Mouse (Mus musculus) heart, embryonic 16.5 days (tissue): ENCODE measurements around the gene Foxp3. TPM values are rescaled to one million over a fixed set of nuclear protein-coding genes. Genes with fewer than 3 reads are reported as not detected.

ENCODE experiments used
- ATAC-seq: fragments of 200-750 bp; cut with Nextera tagmentation; replicated peaks from 2 replicates; pipeline ENCODE4 v1.8.0; 2017; ENCODE audit warnings: moderate number of reproducible peaks; ENCODE audit not compliant: insufficient read depth, low FRiP score; ENCODE audit errors: extremely low read depth
- H3K27ac ChIP-seq: fragments of 300-500 bp; sonication (generic); 2 replicates; pipeline ENCODE4 v1.5.1; 2014; ENCODE audit warnings: mild to moderate bottlenecking, low read length, control low read depth, moderate library complexity
- H3K27me3 ChIP-seq: fragments of 300-500 bp; sonication (generic); 2 replicates; pipeline ENCODE4 v1.6.1; 2014; ENCODE audit warnings: low read length, mixed read lengths; ENCODE audit not compliant: control insufficient read depth, insufficient read depth
- H3K36me3 ChIP-seq: fragments of 300-500 bp; sonication (generic); 2 replicates; pipeline ENCODE4 v1.6.1; 2014; ENCODE audit not compliant: control insufficient read depth, insufficient read depth
- H3K4me1 ChIP-seq: fragments of 300-500 bp; sonication (generic); 2 replicates; pipeline ENCODE4 v1.6.1; 2014; ENCODE audit warnings: low read length, mixed read lengths; ENCODE audit not compliant: control insufficient read depth, insufficient read depth
- H3K4me2 ChIP-seq: fragments of 300-500 bp; sonication (generic); 2 replicates; pipeline ENCODE4 v1.6.1; 2014; ENCODE audit warnings: low read depth, mild to moderate bottlenecking, control low read depth, low read length
- H3K4me3 ChIP-seq: fragments of 300-500 bp; sonication (generic); 2 replicates; pipeline ENCODE4 v1.5.1; 2014; ENCODE audit warnings: mild to moderate bottlenecking, control low read depth, low read length
- H3K9ac ChIP-seq: fragments of 300-500 bp; sonication (generic); 2 replicates; pipeline ENCODE4 v1.6.1; 2014; ENCODE audit warnings: low read length, control low read depth
- H3K9me3 ChIP-seq: fragments of 300-500 bp; sonication (generic); replicated peaks from 2 replicates; pipeline ENCODE4 v1.6.1; 2016; ENCODE audit warnings: low read length; ENCODE audit not compliant: control insufficient read depth
- WGBS: fragments of 180-500 bp; shearing (Covaris S2); extraction: QIAGEN DNeasy Blood & Tissue Kit; methylation state at CpG from one replicate; pipeline ENCODE4 v1.1.7; 2014; 5-methylcytosine and 5-hydroxymethylcytosine counted together
- polyA plus RNA-seq: library from polyadenylated mRNA; unstranded; fragments of >200 nt; fragmentation: Nextera tagmentation; extraction: Ambion mirVana; gene quantifications from 2 replicates; pipeline ENCODE4 v1.2.1, GENCODE M21; 2015

The Foxp3 gene
- polyA plus RNA-seq, result 0.06 and 0.12 TPM in 2 replicates

- peak within 1 kb of the TSS; percentile 79 for H3K27ac ChIP-seq
- WGBS, result 24% methylated on average over 62 of the region's 72 CpGs
- peaks cover 19% of the 10 kb centered on the region for H3K4me1 ChIP-seq
- H3K9ac ChIP-seq, result peak within 1 kb of the TSS; percentile 75
- H3K36me3 ChIP-seq, result no peaks in the 10 kb centered on the region
- no peaks in the 10 kb centered on the region for H3K9me3 ChIP-seq
- ATAC-seq, result peak; percentile 70
- H3K27me3 ChIP-seq, result no peaks in the 10 kb centered on the region
- H3K4me3 ChIP-seq, result peak within 1 kb of the TSS; percentile 60
- peak within 1 kb of the TSS; percentile 82 for H3K4me2 ChIP-seq
Observed at GRCm38 (mm10) chrX:7573176-7574086, at the start of gene Foxp3. Gene Foxp3, plus strand, starts transcription at chrX:7573644.

- H3K36me3 ChIP-seq, result no peaks in the 10 kb centered on the region
- no peak overlapping the region for H3K4me2 ChIP-seq
- H3K4me1 ChIP-seq, result no peaks in the 10 kb centered on the region
- H3K27ac ChIP-seq, result no peak overlapping the region
- no peaks in the 10 kb centered on the region for H3K27me3 ChIP-seq
- ATAC-seq, result no peak
- H3K9me3 ChIP-seq, result no peaks in the 10 kb centered on the region
- H3K4me3 ChIP-seq, result no peak overlapping the region
- 63% methylated on average over 3 of the region's 3 CpGs for WGBS
- H3K9ac ChIP-seq, result no peak overlapping the region
Observed at GRCm38 (mm10) chrX:7524961-7525360, 48.5 kb upstream of the Foxp3 start.

- WGBS, result 92% methylated on average over 4 of the region's 4 CpGs
- H3K4me2 ChIP-seq, result no peak overlapping the region
Observed at GRCm38 (mm10) chrX:7553474-7553873, 20.0 kb upstream of the Foxp3 start.

GRCm38 (mm10) chrX:7563076-7563475 is 10.4 kb upstream of the Foxp3 start:
- WGBS, result 29% methylated on average over 2 of the region's 2 CpGs
- Histone ChIP-seq H3K9me3 (no peaks in the 10 kb centered on the region), H3K4me3 (no peak overlapping the region), H3K4me2 (no peak overlapping the region), H3K27ac (no peak overlapping the region), H3K27me3 (no peaks in the 10 kb centered on the region), H3K4me1 (no peaks in the 10 kb centered on the region), H3K9ac (no peak overlapping the region), H3K36me3 (no peaks in the 10 kb centered on the region)
- no peak for ATAC-seq

More at GRCm38 (mm10) chrX:7553474-7553873, 20.0 kb upstream of the Foxp3 start:
- Histone ChIP-seq H3K27ac (no peak overlapping the region), H3K9ac (no peak overlapping the region), H3K36me3 (no peaks in the 10 kb centered on the region), H3K4me1 (no peaks in the 10 kb centered on the region), H3K4me3 (no peak overlapping the region), H3K9me3 (no peaks in the 10 kb centered on the region; the same call in 1 of the 2 replicates), H3K27me3 (no peaks in the 10 kb centered on the region)
- no peak for ATAC-seq

- no peaks in the 10 kb centered on the region for H3K27me3 ChIP-seq
- no peaks in the 10 kb centered on the region for H3K9me3 ChIP-seq
- peaks cover 7% of the 10 kb centered on the region for H3K4me1 ChIP-seq
- H3K4me3 ChIP-seq, result no peak overlapping the region
- ATAC-seq, result no peak
- H3K36me3 ChIP-seq, result no peaks in the 10 kb centered on the region
- no peak overlapping the region for H3K4me2 ChIP-seq
- no peak overlapping the region for H3K9ac ChIP-seq
- no peak overlapping the region for H3K27ac ChIP-seq
- 64% methylated on average over 6 of the region's 6 CpGs for WGBS
Observed at GRCm38 (mm10) chrX:7566352-7566751, 7.1 kb upstream of the Foxp3 start.

- Histone ChIP-seq H3K4me1 (peaks cover 11% of the 10 kb centered on the region), H3K27me3 (no peaks in the 10 kb centered on the region), H3K9ac (no peak overlapping the region), H3K36me3 (no peaks in the 10 kb centered on the region), H3K4me3 (no peak overlapping the region), H3K4me2 (no peak overlapping the region), H3K27ac (no peak overlapping the region), H3K9me3 (no peaks in the 10 kb centered on the region)
- no peak for ATAC-seq
- WGBS, result 66% methylated on average over 7 of the region's 9 CpGs
Observed at GRCm38 (mm10) chrX:7567491-7567890, 6.0 kb upstream of the Foxp3 start.

- no peaks in the 10 kb centered on the region for H3K9me3 ChIP-seq
- no peaks in the 10 kb centered on the region for H3K27me3 ChIP-seq
Observed at GRCm38 (mm10) chrX:7570481-7571175, 2.8 kb upstream of the Foxp3 start.

GRCm38 (mm10) chrX:7571565-7572136 is 1.8 kb upstream of the Foxp3 start:
- Histone ChIP-seq H3K27me3 (no peaks in the 10 kb centered on the region), H3K9ac (no peak overlapping the region), H3K4me3 (no peak overlapping the region), H3K9me3 (no peaks in the 10 kb centered on the region), H3K36me3 (no peaks in the 10 kb centered on the region), H3K4me2 (no peak overlapping the region), H3K27ac (no peak overlapping the region), H3K4me1 (peaks cover 19% of the 10 kb centered on the region)
- 76% methylated on average over 9 of the region's 9 CpGs for WGBS
- ATAC-seq, result no peak

More at GRCm38 (mm10) chrX:7570481-7571175, 2.8 kb upstream of the Foxp3 start:
- Histone ChIP-seq H3K36me3 (no peaks in the 10 kb centered on the region), H3K27ac (no peak overlapping the region), H3K4me3 (no peak overlapping the region), H3K4me1 (peaks cover 19% of the 10 kb centered on the region), H3K4me2 (no peak overlapping the region), H3K9ac (no peak overlapping the region)
- 42% methylated on average over 7 of the region's 7 CpGs for WGBS
- no peak for ATAC-seq
